Mouse (Mus musculus) midbrain, postnatal 0 days (tissue): Measurements from ENCODE around the gene Phf21b. TPM values are rescaled to one million over a fixed set of nuclear protein-coding genes. Genes with fewer than 3 reads are reported as not detected.

ENCODE experiments used
- ATAC-seq: fragments of 200-750 bp; cut with Nextera tagmentation; 2 replicates; pipeline ENCODE4 v1.8.0; 2017; ENCODE audit warnings: moderate number of reproducible peaks, mild to moderate bottlenecking, moderate TSS enrichment, moderate library complexity; ENCODE audit not compliant: low FRiP score
- DNase-seq: peaks from one replicate; pipeline ENCODE4 v3.0.0-alpha.2; 2015; ENCODE audit warnings: low spot score
- H3K27ac ChIP-seq: fragments of 300-500 bp; sonication (generic); 2 replicates; pipeline ENCODE4 v1.5.1; 2014; ENCODE audit warnings: low read depth, mild to moderate bottlenecking, low read length, mixed read lengths
- H3K27me3 ChIP-seq: fragments of 300-500 bp; sonication (generic); 2 replicates; pipeline ENCODE4 v1.6.1; 2014; ENCODE audit warnings: low read length, control low read depth, mixed read lengths; ENCODE audit not compliant: insufficient read depth
- H3K36me3 ChIP-seq: fragments of 300-500 bp; sonication (generic); 2 replicates; pipeline ENCODE4 v1.6.1; 2014; ENCODE audit warnings: low read length, control low read depth, mixed read lengths; ENCODE audit not compliant: insufficient read depth
- H3K4me1 ChIP-seq: fragments of 300-500 bp; sonication (generic); 2 replicates; pipeline ENCODE4 v1.6.1; 2014; ENCODE audit warnings: mild to moderate bottlenecking, control low read depth, antibody characterized with exemption, low read length, mixed read lengths; ENCODE audit not compliant: insufficient read depth
- H3K4me2 ChIP-seq: fragments of 300-500 bp; sonication (generic); 2 replicates; pipeline ENCODE4 v1.6.1; 2014; ENCODE audit warnings: low read depth, mild to moderate bottlenecking, low read length, mixed read lengths; ENCODE audit not compliant: poor library complexity, severe bottlenecking
- H3K4me3 ChIP-seq: fragments of 300-500 bp; sonication (generic); 2 replicates; pipeline ENCODE4 v1.5.1; 2014; ENCODE audit warnings: low read depth, mild to moderate bottlenecking, low read length, moderate library complexity
- H3K9ac ChIP-seq: fragments of 300-500 bp; sonication (generic); replicated peaks from 2 replicates; pipeline ENCODE4 v1.6.1; 2014; ENCODE audit warnings: mild to moderate bottlenecking, low read length, moderate library complexity, mixed read lengths; ENCODE audit not compliant: poor library complexity, severe bottlenecking
- H3K9me3 ChIP-seq: fragments of 300-500 bp; sonication (generic); 2 replicates; pipeline ENCODE4 v1.6.1; 2016; ENCODE audit warnings: low read length, control low read depth
- CTCF ChIP-seq: IDR thresholded peaks from 2 replicates; pipeline ENCODE4 v1.5.1; 2016; ENCODE audit warnings: antibody characterized with exemption, mild to moderate bottlenecking
- WGBS: fragments of 180-500 bp; shearing (Covaris S2); extraction: QIAGEN DNeasy Blood & Tissue Kit; methylation state at CpG from one replicate; pipeline ENCODE4 v1.1.7; 2014; 5-methylcytosine and 5-hydroxymethylcytosine counted together
- polyA plus RNA-seq: library from polyadenylated mRNA; unstranded; fragments of >200 nt; fragmentation: Nextera tagmentation; extraction: Ambion mirVana; gene quantifications from 2 replicates; pipeline ENCODE4 v1.2.1, GENCODE M21; 2015
- total RNA-seq: library from RNA; depleted of rRNA; stranded (reverse); fragments of >200 nt; gene quantifications from 2 replicates; pipeline ENCODE4 v1.2.3, GENCODE M21; 2014

The Phf21b gene
- total and polyA plus RNA-seq, 2 experiments from 2014 or later: 1.1 to 11.7 TPM

- Histone ChIP-seq H3K9me3 (no peaks in the 10 kb centered on the region), H3K27me3 (no peaks in the 10 kb centered on the region), H3K27ac (no peak overlapping the region), H3K4me2 (no peak overlapping the region), H3K4me1 (no peaks in the 10 kb centered on the region), H3K4me3 (no peak overlapping the region), H3K36me3 (no peaks in the 10 kb centered on the region), H3K9ac (no peak overlapping the region)
- ATAC-seq (no peak), DNase-seq (no peak)
- WGBS: 44% methylated on average over 10 of the region's 10 CpGs
- no peak for TF ChIP-seq CTCF
Observed at GRCm38 (mm10) chr15:84766621-84767020, 89.2 kb downstream of the Phf21b start.

GRCm38 (mm10) chr15:84763423-84763812 is 92.4 kb downstream of the Phf21b start:
- Histone ChIP-seq H3K36me3 (no peaks in the 10 kb centered on the region), H3K4me1 (no peaks in the 10 kb centered on the region), H3K27ac (no peak overlapping the region), H3K4me2 (no peak overlapping the region), H3K4me3 (no peak overlapping the region), H3K9ac (no peak overlapping the region), H3K9me3 (no peaks in the 10 kb centered on the region), H3K27me3 (no peaks in the 10 kb centered on the region)
- peak; percentile 54; the same call in 1 of the 2 replicates for ATAC-seq
- peak; percentile 40 for DNase-seq
- 13% methylated on average over 7 of the region's 7 CpGs for WGBS
- TF ChIP-seq CTCF: peak; percentile 53

- peak overlapping the region; percentile 32; the same call in 1 of the 2 replicates for H3K27ac ChIP-seq
- no peak overlapping the region for H3K4me3 ChIP-seq
- no peak for TF ChIP-seq CTCF
- peak; percentile 63 for DNase-seq
- H3K9ac ChIP-seq: no peak overlapping the region
- H3K27me3 ChIP-seq: no peaks in the 10 kb centered on the region
- WGBS: 42% methylated on average over 8 of the region's 8 CpGs
- H3K9me3 ChIP-seq: no peaks in the 10 kb centered on the region
- H3K36me3 ChIP-seq: no peaks in the 10 kb centered on the region
- peak; percentile 75 for ATAC-seq
- H3K4me2 ChIP-seq: no peak overlapping the region
- no peaks in the 10 kb centered on the region for H3K4me1 ChIP-seq
Observed at GRCm38 (mm10) chr15:84762712-84763422, 93.0 kb downstream of the Phf21b start.

- Histone ChIP-seq H3K4me3 (no peak overlapping the region), H3K4me2 (no peak overlapping the region), H3K9ac (no peak overlapping the region), H3K27ac (no peak overlapping the region), H3K9me3 (no peaks in the 10 kb centered on the region), H3K4me1 (no peaks in the 10 kb centered on the region), H3K27me3 (no peaks in the 10 kb centered on the region), H3K36me3 (no peaks in the 10 kb centered on the region)
- peak; percentile 60 for DNase-seq
- no peak for ATAC-seq
- peak; percentile 88 for TF ChIP-seq CTCF
- 26% methylated on average over 4 of the region's 4 CpGs for WGBS
Observed at GRCm38 (mm10) chr15:84758493-84758892, 97.4 kb downstream of the Phf21b start.

GRCm38 (mm10) chr15:84756426-84756825 is 99.4 kb downstream of the Phf21b start:
- H3K4me3 ChIP-seq: peak overlapping the region; percentile 16
- WGBS: under 1% methylated on average over 22 of the region's 22 CpGs
- peak overlapping the region; percentile 25; the same call in 1 of the 2 replicates for H3K9ac ChIP-seq
- H3K36me3 ChIP-seq: no peaks in the 10 kb centered on the region
- TF ChIP-seq CTCF: no peak
- DNase-seq (peak; percentile 78), ATAC-seq (0 out of 2 replicates have a peak, but pooled peaks have one; percentile 41)
- no peaks in the 10 kb centered on the region for H3K27me3 ChIP-seq
- H3K9me3 ChIP-seq: no peaks in the 10 kb centered on the region
- H3K4me1 ChIP-seq: no peaks in the 10 kb centered on the region
- no peak overlapping the region for H3K27ac ChIP-seq
- H3K4me2 ChIP-seq: peak overlapping the region; percentile 54

- Histone ChIP-seq H3K4me2 (no peak overlapping the region), H3K4me1 (no peaks in the 10 kb centered on the region), H3K36me3 (no peaks in the 10 kb centered on the region), H3K9ac (no peak overlapping the region), H3K4me3 (no peak overlapping the region), H3K27me3 (no peaks in the 10 kb centered on the region), H3K9me3 (no peaks in the 10 kb centered on the region), H3K27ac (no peak overlapping the region)
- DNase-seq: peak; percentile 71
- no peak for ATAC-seq
- WGBS: 8% methylated on average over 3 of the region's 3 CpGs
- TF ChIP-seq CTCF: peak; percentile 96
Observed at GRCm38 (mm10) chr15:84754987-84755386, 100.9 kb downstream of the Phf21b start.
